Mouse (Mus musculus): ENCODE measurements around the gene Mmp11. TPM values are rescaled to one million over a fixed set of nuclear protein-coding genes. Genes with fewer than 3 reads are reported as not detected.

Mmp11 gene
- polyA plus RNA-seq, 1 experiment from 2014 or later, result 25.1 TPM

DNA sequence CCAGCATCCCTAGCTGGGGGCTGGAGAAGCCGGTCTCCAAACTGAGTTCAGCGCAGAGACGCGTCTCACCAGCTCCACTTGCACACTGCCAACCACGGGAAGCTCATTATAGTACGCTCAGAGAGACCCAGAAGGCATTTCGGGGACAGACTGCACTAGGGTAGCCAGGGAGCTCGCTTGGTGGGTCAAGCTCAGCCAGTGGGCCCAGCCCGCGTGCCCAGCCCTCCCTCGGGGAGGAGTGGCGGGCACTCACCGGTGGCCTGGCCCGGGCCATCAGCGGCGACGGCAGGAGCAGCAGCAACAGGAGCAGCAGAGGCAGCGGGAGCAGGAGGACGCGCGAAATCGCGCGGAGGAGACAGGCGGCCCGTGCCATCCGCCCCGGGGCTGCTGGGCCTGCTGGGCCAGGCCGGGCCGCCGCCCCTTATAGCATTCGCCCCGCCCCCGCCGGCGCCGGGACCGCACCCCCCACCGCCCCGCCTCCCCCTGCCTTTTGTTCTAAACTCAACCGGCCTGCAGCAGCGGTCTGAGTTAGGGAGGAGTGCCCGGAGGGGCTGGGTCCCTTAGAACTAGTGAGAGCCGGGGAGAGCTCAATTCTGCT lies 4.1 kb downstream of the Mmp11 start:
- under 1% methylated on average over 29 of the region's 44 CpGs for WGBS
- H3K4me3 ChIP-seq (ENCODE audit: low read depth, low read length), result peak overlapping the region; percentile 47
- peak; percentile 76 for ATAC-seq (replicated peaks; ENCODE audit: low FRiP score)
- peak; percentile 88 for DNase-seq (ENCODE audit: low spot score)
- H3K4me2 ChIP-seq (ENCODE audit: low read depth, low read length, severe bottlenecking), result peak overlapping the region; percentile 95
- peaks cover 11% of the 10 kb centered on the region for H3K4me1 ChIP-seq (replicated peaks; ENCODE audit: control insufficient read depth, insufficient read depth, low read length)
- H3K27ac ChIP-seq (ENCODE audit: low read depth, low read length), result no peak overlapping the region
- no peaks in the 10 kb centered on the region for H3K36me3 ChIP-seq (ENCODE audit: control insufficient read depth, insufficient read depth, low read length)
- H3K9me3 ChIP-seq (ENCODE audit: control insufficient read depth, low read length), result no peaks in the 10 kb centered on the region
- peak overlapping the region; percentile 85 for H3K9ac ChIP-seq (ENCODE audit: low read length)
- peaks cover 32% of the 10 kb centered on the region for H3K27me3 ChIP-seq (ENCODE audit: control insufficient read depth, insufficient read depth, low read length)

DNA sequence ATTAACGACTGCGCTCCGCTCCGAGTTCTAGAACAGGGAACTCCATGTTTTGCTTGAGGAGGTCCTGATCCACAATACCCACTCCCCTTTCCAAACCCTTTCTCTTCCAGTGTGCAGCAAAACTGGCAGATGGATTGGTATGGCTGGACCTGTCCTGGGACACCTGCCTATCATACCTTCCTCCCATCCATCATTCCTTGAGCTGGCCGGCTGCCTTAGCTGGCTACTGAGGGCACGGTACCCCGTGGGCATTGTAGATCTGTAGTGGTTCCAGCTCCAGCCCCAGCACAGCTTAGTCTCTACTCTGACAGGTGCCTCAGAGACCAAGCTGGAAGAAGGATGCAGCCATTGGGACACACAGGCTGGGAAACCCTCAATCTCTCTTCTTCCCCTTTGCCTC lies 5.0 kb downstream of the Mmp11 start:
- H3K9ac ChIP-seq (ENCODE audit: low read length), result no peak overlapping the region; the same call in 1 of the 2 replicates
- no peak overlapping the region for H3K27ac ChIP-seq (ENCODE audit: low read depth, low read length)
- DNase-seq (ENCODE audit: low spot score) (no peak), ATAC-seq (replicated peaks; ENCODE audit: low FRiP score) (no peak)
- 25% methylated on average over 7 of the region's 7 CpGs for WGBS
- H3K9me3 ChIP-seq (ENCODE audit: control insufficient read depth, low read length), result no peaks in the 10 kb centered on the region
- H3K4me1 ChIP-seq (replicated peaks; ENCODE audit: control insufficient read depth, insufficient read depth, low read length), result peaks cover 11% of the 10 kb centered on the region
- H3K4me2 ChIP-seq (ENCODE audit: low read depth, low read length, severe bottlenecking), result no peak overlapping the region
- H3K4me3 ChIP-seq (ENCODE audit: low read depth, low read length), result no peak overlapping the region
- peaks cover 23% of the 10 kb centered on the region for H3K27me3 ChIP-seq (ENCODE audit: control insufficient read depth, insufficient read depth, low read length)
- no peaks in the 10 kb centered on the region for H3K36me3 ChIP-seq (ENCODE audit: control insufficient read depth, insufficient read depth, low read length)

DNA sequence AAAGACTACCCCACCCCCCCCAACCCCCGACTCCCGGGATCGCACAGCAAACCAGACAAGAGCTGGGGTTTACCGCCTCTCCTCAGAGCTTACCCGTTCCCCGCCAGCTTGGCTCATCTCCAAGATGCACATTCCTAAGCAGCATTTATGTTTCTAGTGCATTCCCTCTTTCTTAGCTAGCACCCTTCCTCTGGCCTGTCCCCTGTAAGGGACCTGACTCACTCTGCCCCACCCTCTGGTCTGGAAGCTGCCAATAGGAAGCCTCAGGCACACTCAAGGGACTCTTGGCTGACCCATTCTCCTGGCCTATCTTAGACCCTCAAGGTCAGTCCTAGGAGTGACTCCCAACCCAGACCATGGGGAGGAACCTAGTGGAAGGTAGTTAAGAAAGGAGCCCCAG lies 6.0 kb downstream of the Mmp11 start:
- H3K4me1 ChIP-seq (replicated peaks; ENCODE audit: control insufficient read depth, insufficient read depth, low read length), result peaks cover 11% of the 10 kb centered on the region
- peaks cover 16% of the 10 kb centered on the region for H3K27me3 ChIP-seq (ENCODE audit: control insufficient read depth, insufficient read depth, low read length)
- no peaks in the 10 kb centered on the region for H3K9me3 ChIP-seq (ENCODE audit: control insufficient read depth, low read length)
- no peaks in the 10 kb centered on the region for H3K36me3 ChIP-seq (ENCODE audit: control insufficient read depth, insufficient read depth, low read length)
- DNase-seq (ENCODE audit: low spot score) (no peak), ATAC-seq (replicated peaks; ENCODE audit: low FRiP score) (no peak)
- H3K4me3 ChIP-seq (ENCODE audit: low read depth, low read length), result no peak overlapping the region
- no peak overlapping the region for H3K27ac ChIP-seq (ENCODE audit: low read depth, low read length)
- WGBS, result 34% methylated on average over 6 of the region's 6 CpGs
- no peak overlapping the region for H3K4me2 ChIP-seq (ENCODE audit: low read depth, low read length, severe bottlenecking)
- H3K9ac ChIP-seq (ENCODE audit: low read length), result no peak overlapping the region

DNA sequence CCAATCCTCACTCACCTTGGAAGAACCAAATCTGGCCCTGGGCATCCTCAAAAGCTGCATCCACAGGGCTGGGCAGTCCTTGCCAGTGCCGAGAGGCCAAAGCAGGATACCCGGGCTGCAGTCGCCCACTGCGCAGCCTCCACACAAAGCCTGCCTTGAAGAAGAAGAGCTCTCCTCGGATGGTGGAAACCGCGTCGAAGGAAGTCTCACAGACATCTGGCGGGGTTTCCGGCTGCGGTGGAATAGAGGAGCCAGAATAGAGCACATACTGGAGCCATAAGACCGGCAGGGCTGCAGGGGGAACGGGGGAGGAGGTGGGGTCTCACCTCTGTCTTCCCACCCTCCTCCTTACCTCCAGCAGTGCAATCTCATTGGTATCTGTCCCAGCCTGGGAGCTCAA lies 9.9 kb downstream of the Mmp11 start:
- no peak overlapping the region for H3K4me3 ChIP-seq (ENCODE audit: low read depth, low read length)
- H3K4me2 ChIP-seq (ENCODE audit: low read depth, low read length, severe bottlenecking), result no peak overlapping the region
- ATAC-seq (replicated peaks; ENCODE audit: low FRiP score), result no peak
- H3K4me1 ChIP-seq (replicated peaks; ENCODE audit: control insufficient read depth, insufficient read depth, low read length), result no peaks in the 10 kb centered on the region
- H3K9ac ChIP-seq (ENCODE audit: low read length), result no peak overlapping the region
- 81% methylated on average over 13 of the region's 13 CpGs for WGBS
- no peaks in the 10 kb centered on the region; the same call in 1 of the 2 replicates for H3K36me3 ChIP-seq (ENCODE audit: control insufficient read depth, insufficient read depth, low read length)
- no peak for DNase-seq (ENCODE audit: low spot score)
- no peaks in the 10 kb centered on the region for H3K9me3 ChIP-seq (ENCODE audit: control insufficient read depth, low read length)
- no peak overlapping the region for H3K27ac ChIP-seq (ENCODE audit: low read depth, low read length)
- peaks cover 10% of the 10 kb centered on the region for H3K27me3 ChIP-seq (ENCODE audit: control insufficient read depth, insufficient read depth, low read length)

DNA sequence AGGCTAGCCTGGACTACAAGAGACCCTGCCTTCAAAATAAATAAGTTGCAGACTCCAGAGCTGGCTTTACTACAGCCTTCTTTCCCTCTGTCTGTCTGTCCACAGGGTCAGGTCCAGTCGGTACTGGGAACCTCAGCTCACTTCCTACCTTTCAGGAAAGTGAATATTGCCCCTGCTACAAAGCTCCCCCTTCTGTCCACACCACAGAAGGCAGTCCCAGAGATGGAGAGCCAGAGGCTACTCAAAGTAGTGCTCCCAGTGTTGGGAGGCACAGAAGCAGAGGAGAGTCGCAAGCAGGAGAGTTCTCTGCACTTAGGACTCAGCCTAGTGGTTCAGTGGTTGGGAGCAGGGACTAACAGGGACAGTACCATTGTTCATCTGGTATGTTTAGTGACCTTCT lies 12.0 kb downstream of the Mmp11 start:
- Histone ChIP-seq H3K9ac (ENCODE audit: low read length) (no peak overlapping the region), H3K4me2 (ENCODE audit: low read depth, low read length, severe bottlenecking) (no peak overlapping the region), H3K4me1 (replicated peaks; ENCODE audit: control insufficient read depth, insufficient read depth, low read length) (peaks cover 3% of the 10 kb centered on the region; the same call in 1 of the 2 replicates), H3K9me3 (ENCODE audit: control insufficient read depth, low read length) (no peaks in the 10 kb centered on the region), H3K36me3 (ENCODE audit: control insufficient read depth, insufficient read depth, low read length) (no peaks in the 10 kb centered on the region; the same call in 1 of the 2 replicates), H3K27ac (ENCODE audit: low read depth, low read length) (no peak overlapping the region), H3K4me3 (ENCODE audit: low read depth, low read length) (no peak overlapping the region), H3K27me3 (ENCODE audit: control insufficient read depth, insufficient read depth, low read length) (no peaks in the 10 kb centered on the region)
- ATAC-seq (replicated peaks; ENCODE audit: low FRiP score) (no peak), DNase-seq (ENCODE audit: low spot score) (no peak)
- 70% methylated on average over 2 of the region's 2 CpGs for WGBS

DNA sequence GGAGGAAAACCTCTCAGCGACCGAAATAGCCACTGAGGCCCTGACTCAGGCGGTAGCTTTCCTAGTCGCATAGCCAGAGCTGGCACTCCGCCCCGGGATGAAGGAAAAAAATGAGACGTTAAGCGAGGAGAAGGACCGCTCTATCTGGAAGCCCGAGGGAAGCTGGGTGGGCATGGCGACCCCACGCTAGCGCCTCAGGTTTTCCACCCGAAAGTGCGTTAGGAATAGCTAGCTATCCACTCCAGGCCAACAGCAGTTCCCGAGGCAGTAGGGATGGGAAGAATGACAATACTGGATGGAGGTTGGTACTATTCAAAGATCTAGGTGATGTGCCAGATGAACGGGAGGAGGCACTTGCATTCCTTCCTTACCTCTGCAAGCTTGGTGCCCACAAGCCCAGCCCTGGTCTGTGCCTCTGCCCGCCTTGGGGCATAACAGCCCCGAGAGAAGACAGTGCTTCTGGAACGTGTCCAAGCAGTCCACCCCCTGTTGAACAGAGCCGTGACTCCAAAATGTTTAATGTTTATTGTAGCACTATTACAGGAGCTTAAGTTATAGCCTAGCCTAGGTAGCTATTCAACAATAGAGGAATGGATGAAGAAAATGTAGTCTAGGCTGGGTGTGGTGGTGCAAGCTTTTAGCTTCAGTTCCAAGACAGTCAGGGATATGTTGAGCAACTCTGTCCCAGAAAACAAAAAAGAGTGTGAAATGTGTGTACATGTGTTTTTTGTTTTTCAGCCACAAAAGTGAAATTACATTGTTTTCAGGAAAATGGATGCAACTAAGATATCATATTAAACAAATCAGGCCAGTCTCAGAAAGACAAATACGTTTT lies 14.4 kb downstream of the Mmp11 start:
- peaks cover 3% of the 10 kb centered on the region; the same call in 1 of the 2 replicates for H3K4me1 ChIP-seq (replicated peaks; ENCODE audit: control insufficient read depth, insufficient read depth, low read length)
- H3K36me3 ChIP-seq (ENCODE audit: control insufficient read depth, insufficient read depth, low read length), result no peaks in the 10 kb centered on the region; the same call in 1 of the 2 replicates
- ATAC-seq (replicated peaks; ENCODE audit: low FRiP score) (peak; percentile 40; the same call in 1 of the 2 replicates), DNase-seq (ENCODE audit: low spot score) (no peak)
- 7% methylated on average over 22 of the region's 22 CpGs for WGBS
- H3K4me3 ChIP-seq (ENCODE audit: low read depth, low read length), result peak overlapping the region; percentile 78
- H3K27ac ChIP-seq (ENCODE audit: low read depth, low read length), result peak overlapping the region; percentile 92
- H3K9me3 ChIP-seq (ENCODE audit: control insufficient read depth, low read length), result no peaks in the 10 kb centered on the region
- H3K4me2 ChIP-seq (ENCODE audit: low read depth, low read length, severe bottlenecking), result peak overlapping the region; percentile 77
- H3K9ac ChIP-seq (ENCODE audit: low read length), result peak overlapping the region; percentile 96
- H3K27me3 ChIP-seq (ENCODE audit: control insufficient read depth, insufficient read depth, low read length), result no peaks in the 10 kb centered on the region

DNA sequence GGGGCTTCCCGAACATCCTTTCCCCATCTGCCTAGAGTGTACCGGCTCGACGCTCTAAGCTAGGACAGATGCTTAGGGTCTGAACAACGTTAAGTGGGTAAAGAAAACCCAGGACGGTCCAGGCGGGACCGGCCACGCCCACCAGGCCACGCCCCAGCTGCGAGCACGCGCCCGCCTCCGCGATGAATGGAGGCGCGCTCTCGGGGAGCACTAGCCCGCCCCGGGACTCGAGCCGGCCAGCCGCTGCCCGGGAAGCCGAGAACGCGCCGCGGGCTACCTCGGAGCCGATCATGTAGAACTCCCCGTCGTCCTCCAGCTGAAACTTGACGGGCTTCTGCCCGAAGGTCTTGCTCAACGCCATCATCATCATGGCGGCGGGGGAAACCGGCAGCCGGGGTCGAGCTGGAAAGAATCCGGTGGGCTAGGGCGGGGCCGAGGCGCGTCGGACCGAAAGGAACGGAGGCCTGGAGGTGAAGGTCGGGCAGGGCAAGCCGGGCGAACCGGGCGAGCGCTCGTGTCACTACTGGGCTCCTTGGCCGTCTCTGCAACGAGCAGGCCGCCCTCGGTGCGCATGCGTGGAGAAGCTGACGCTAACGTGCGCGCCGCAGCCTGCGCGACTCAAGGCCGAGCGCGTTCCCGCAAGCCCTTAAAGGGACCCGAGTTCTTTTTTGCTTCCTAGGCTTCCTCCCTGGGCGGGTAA lies 15.1 kb downstream of the Mmp11 start, which contains the start of gene Smarcb1:
Gene Smarcb1 (minus strand): TSS at position 592 of the 700 bp plus-strand sequence.
- peak within 1 kb of the TSS; percentile 96 for H3K9ac ChIP-seq (ENCODE audit: low read length)
- H3K9me3 ChIP-seq (ENCODE audit: control insufficient read depth, low read length), result no peaks in the 10 kb centered on the region
- WGBS, result under 1% methylated on average over 76 of the region's 76 CpGs
- no peaks in the 10 kb centered on the region; the same call in 1 of the 2 replicates for H3K36me3 ChIP-seq (ENCODE audit: control insufficient read depth, insufficient read depth, low read length)
- no peaks in the 10 kb centered on the region for H3K27me3 ChIP-seq (ENCODE audit: control insufficient read depth, insufficient read depth, low read length)
- peak within 1 kb of the TSS; percentile 78 for H3K4me3 ChIP-seq (ENCODE audit: low read depth, low read length)
- H3K4me2 ChIP-seq (ENCODE audit: low read depth, low read length, severe bottlenecking), result peak within 1 kb of the TSS; percentile 77
- peaks cover 3% of the 10 kb centered on the region; the same call in 1 of the 2 replicates for H3K4me1 ChIP-seq (replicated peaks; ENCODE audit: control insufficient read depth, insufficient read depth, low read length)
- ATAC-seq (replicated peaks; ENCODE audit: low FRiP score) (peak; percentile 90), DNase-seq (ENCODE audit: low spot score) (peak; percentile 95)
- H3K27ac ChIP-seq (ENCODE audit: low read depth, low read length), result peak within 1 kb of the TSS; percentile 92

DNA sequence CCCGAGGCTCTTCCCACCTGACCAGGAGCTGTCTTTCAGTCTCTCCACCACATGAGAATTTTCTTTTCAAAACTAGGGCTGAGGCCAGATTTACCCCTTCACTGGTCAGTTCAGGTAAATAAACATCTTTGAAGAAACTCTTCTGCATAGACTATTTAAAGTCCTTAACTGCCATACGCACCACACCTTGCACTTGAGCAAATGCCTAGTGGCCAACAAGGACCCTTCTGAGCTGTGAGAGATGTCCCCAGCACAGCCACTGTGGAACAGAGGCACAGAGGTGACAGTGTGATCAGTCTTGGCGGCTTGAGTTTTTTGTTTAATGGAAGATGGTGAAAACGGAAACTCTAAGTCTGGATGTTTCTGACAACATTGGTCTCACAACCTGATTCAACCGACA lies 17.3 kb downstream of the Mmp11 start:
- Histone ChIP-seq H3K9me3 (ENCODE audit: control insufficient read depth, low read length) (no peaks in the 10 kb centered on the region), H3K36me3 (ENCODE audit: control insufficient read depth, insufficient read depth, low read length) (peaks cover 5% of the 10 kb centered on the region; the same call in 1 of the 2 replicates), H3K4me1 (replicated peaks; ENCODE audit: control insufficient read depth, insufficient read depth, low read length) (peaks cover 3% of the 10 kb centered on the region; the same call in 1 of the 2 replicates), H3K4me2 (ENCODE audit: low read depth, low read length, severe bottlenecking) (no peak overlapping the region), H3K9ac (ENCODE audit: low read length) (no peak overlapping the region), H3K27ac (ENCODE audit: low read depth, low read length) (no peak overlapping the region), H3K27me3 (ENCODE audit: control insufficient read depth, insufficient read depth, low read length) (no peaks in the 10 kb centered on the region), H3K4me3 (ENCODE audit: low read depth, low read length) (no peak overlapping the region)
- WGBS, result 87% methylated on average over 5 of the region's 5 CpGs
- DNase-seq (ENCODE audit: low spot score) (no peak), ATAC-seq (replicated peaks; ENCODE audit: low FRiP score) (no peak)
